ENCODE assay signal across 8 mouse cellular contexts in the genomic region with DNA sequence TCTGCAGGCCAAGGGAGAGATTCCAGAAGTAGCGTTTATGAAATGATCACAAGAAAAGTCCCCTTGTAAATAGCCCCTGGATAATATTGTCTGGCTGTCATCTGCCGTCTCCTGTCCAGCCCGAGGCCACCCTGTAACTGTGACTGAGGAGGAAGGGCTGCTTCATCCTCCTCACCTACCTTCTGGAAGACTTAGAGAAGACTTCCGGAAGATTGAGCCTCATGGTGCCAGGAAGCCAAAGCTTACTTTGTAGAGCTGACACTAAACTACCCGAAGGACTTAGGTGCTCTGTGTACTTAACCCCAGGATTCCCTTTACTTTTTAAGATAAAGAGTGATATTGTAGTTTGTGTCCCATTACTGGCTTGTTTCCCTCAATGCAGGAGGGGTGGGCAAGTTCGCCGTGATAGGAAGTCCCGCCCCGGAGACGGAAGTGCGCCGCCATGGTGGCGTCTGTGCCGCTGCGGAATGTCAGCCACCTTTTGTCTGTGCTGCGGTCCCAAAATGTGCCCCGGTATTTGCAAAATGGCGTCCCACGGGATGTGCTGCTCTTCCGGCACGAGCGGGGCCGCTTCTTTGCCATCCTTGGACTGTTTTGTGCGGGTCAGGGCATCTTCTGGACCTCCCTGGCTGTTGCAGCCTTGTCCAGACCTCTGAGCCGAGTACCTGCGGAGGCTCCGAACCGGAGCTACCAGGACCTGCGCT. TPM values are rescaled to one million over a fixed set of nuclear protein-coding genes. Genes with fewer than 3 reads are reported as not detected.
DNase-seq lines count a peak whose midpoint lies in the region; ATAC-seq and TF ChIP-seq lines count a peak whose summit lies in the region.

A gene (plus strand): TSS at position 430 of the 704 bp plus-strand sequence.

- H3K27ac ChIP-seq in brown adipose tissue, adult 24 weeks (replicated peaks; ENCODE audit: low read depth, low read length): peak within 1 kb of the TSS; percentile 70
- peak within 1 kb of the TSS; percentile 98 for H3K27ac ChIP-seq in forebrain, embryonic 10.5 days
- peak within 1 kb of the TSS; percentile 91 for H3K27ac ChIP-seq in heart, embryonic 13.5 days (replicated peaks)
- H3K27ac ChIP-seq in kidney, postnatal 0 days: peak within 1 kb of the TSS; percentile 87
- peak within 1 kb of the TSS; percentile 69 for H3K27ac ChIP-seq in liver, adult 2 months (replicated peaks; ENCODE audit: insufficient read depth, low read depth, low read length)

- peaks cover 16% of the 10 kb centered on the region; the same call in 1 of the 2 replicates for H3K79me2 ChIP-seq in liver, adult 2 months (ENCODE audit: control insufficient read depth, insufficient read depth, low read length)

- no peak for ATAC-seq in heart, embryonic 13.5 days (ENCODE audit: extremely low read depth, insufficient number of reproducible peaks, low FRiP score, low TSS enrichment)
- peak; percentile 35 for ATAC-seq in kidney, postnatal 0 days (replicated peaks; ENCODE audit: low FRiP score, low read depth)

- peak; percentile 88 to 89 for DNase-seq in B cell, adult 2 months
- peak; percentile 83 for DNase-seq in forebrain, embryonic 10.5 days (ENCODE audit: extremely low spot score, low spot score)
- peak; percentile 90 for DNase-seq in kidney, postnatal 0 days (ENCODE audit: low spot score)
- peak; percentile 67 for DNase-seq in liver, adult 2 months (ENCODE audit: extremely low read depth, low read depth, low spot score)
- DNase-seq in monocyte, adult 2 months (ENCODE audit: low read depth in 1 of 2, low spot score in 2 of 2): peak; percentile 47 to 55
- peak; percentile 60 to 76 for DNase-seq in spleen, postnatal 14 days (ENCODE audit: low spot score in 2 of 2)

- no peaks in the 10 kb centered on the region for H3K27me3 ChIP-seq in forebrain, embryonic 10.5 days (ENCODE audit: poor library complexity, severe bottlenecking)
- no peaks in the 10 kb centered on the region for H3K27me3 ChIP-seq in heart, embryonic 13.5 days (replicated peaks)
- no peaks in the 10 kb centered on the region for H3K27me3 ChIP-seq in kidney, postnatal 0 days (ENCODE audit: insufficient read depth, low read length)
- no peaks in the 10 kb centered on the region for H3K27me3 ChIP-seq in liver, adult 2 months (ENCODE audit: control insufficient read depth, insufficient read depth, low read length)

- WGBS in forebrain, embryonic 10.5 days: 23% methylated on average over 29 of the region's 29 CpGs
- 15% methylated on average over 29 of the region's 29 CpGs for WGBS in heart, embryonic 13.5 days
- 24% methylated on average over 29 of the region's 29 CpGs for WGBS in kidney, postnatal 0 days
- 16% methylated on average over 29 of the region's 29 CpGs for WGBS in liver, adult 2 months

- peak; percentile 75 for TF ChIP-seq POLR2A in liver, adult 2 months (IDR thresholded peaks at IDR 0.05; ENCODE audit: extremely low read depth, insufficient read depth, low read length)

- peaks cover 79% of the 10 kb centered on the region for H3K36me3 ChIP-seq in forebrain, embryonic 10.5 days (replicated peaks)
- H3K36me3 ChIP-seq in heart, embryonic 13.5 days: peaks cover 73% of the 10 kb centered on the region
- peaks cover 38% of the 10 kb centered on the region for H3K36me3 ChIP-seq in kidney, postnatal 0 days (ENCODE audit: insufficient read depth, low read length)
- peaks cover 36% of the 10 kb centered on the region for H3K36me3 ChIP-seq in liver, adult 2 months (ENCODE audit: control insufficient read depth, insufficient read depth, low read length)

- peak; percentile 12; the same call in 1 of the 2 replicates for TF ChIP-seq CTCF in kidney, postnatal 0 days (IDR thresholded peaks at IDR 0.05; ENCODE audit: low read depth)
- no peak for TF ChIP-seq CTCF in liver, adult 2 months (IDR thresholded peaks at IDR 0.05; ENCODE audit: low read depth, low read length)

- peaks cover 2% of the 10 kb centered on the region for H3K9me3 ChIP-seq in forebrain, embryonic 10.5 days
- no peaks in the 10 kb centered on the region for H3K9me3 ChIP-seq in heart, embryonic 13.5 days
- H3K9me3 ChIP-seq in kidney, postnatal 0 days (replicated peaks; ENCODE audit: low read length): no peaks in the 10 kb centered on the region

- peak within 1 kb of the TSS; percentile 87 for H3K4me2 ChIP-seq in heart, embryonic 13.5 days
- H3K4me2 ChIP-seq in kidney, postnatal 0 days (ENCODE audit: low read length): peak within 1 kb of the TSS; percentile 74

- H3K9ac ChIP-seq in heart, embryonic 13.5 days: peak within 1 kb of the TSS; percentile 96
- H3K9ac ChIP-seq in kidney, postnatal 0 days (ENCODE audit: low read depth, low read length): peak within 1 kb of the TSS; percentile 94
- H3K9ac ChIP-seq in liver, adult 2 months (ENCODE audit: low read depth, low read length): peak within 1 kb of the TSS; percentile 87

- peak within 1 kb of the TSS; percentile 87 for H3K4me3 ChIP-seq in brown adipose tissue, adult 24 weeks (ENCODE audit: insufficient read depth, low read depth, low read length)
- peak within 1 kb of the TSS; percentile 89 for H3K4me3 ChIP-seq in forebrain, embryonic 10.5 days
- H3K4me3 ChIP-seq in heart, embryonic 13.5 days: peak within 1 kb of the TSS; percentile 93
- H3K4me3 ChIP-seq in kidney, postnatal 0 days (replicated peaks; ENCODE audit: low read depth, low read length): peak within 1 kb of the TSS; percentile 71
- H3K4me3 ChIP-seq in liver, adult 2 months (ENCODE audit: insufficient read depth, low read depth, low read length): peak within 1 kb of the TSS; percentile 91

- H3K4me1 ChIP-seq in brown adipose tissue, adult 24 weeks (ENCODE audit: control insufficient read depth, insufficient read depth, insufficient read length, low read length): peaks cover 14% of the 10 kb centered on the region
- H3K4me1 ChIP-seq in forebrain, embryonic 10.5 days: peaks cover 50% of the 10 kb centered on the region
- H3K4me1 ChIP-seq in heart, embryonic 13.5 days: peaks cover 37% of the 10 kb centered on the region
- peaks cover 14% of the 10 kb centered on the region; the same call in 1 of the 2 replicates for H3K4me1 ChIP-seq in kidney, postnatal 0 days (replicated peaks; ENCODE audit: insufficient read depth, low read length)
- H3K4me1 ChIP-seq in liver, adult 2 months (ENCODE audit: control insufficient read depth, insufficient read depth, low read length): peaks cover 20% of the 10 kb centered on the region

RNA-seq across cellular contexts. Expression of the gene that starts here (rescaled TPM):
- polyA plus RNA-seq in brown adipose tissue, adult 24 weeks (2012; ENCODE audit: insufficient read depth, insufficient read length, missing spikeins): 140 and 154 TPM in 2 replicates
- 170 TPM in 2 replicates for polyA plus RNA-seq in forebrain, embryonic 10.5 days (2016; fragmentation: Nextera tagmentation; extraction: Ambion mirVana)
- polyA plus RNA-seq in heart, embryonic 13.5 days (2015; fragmentation: Nextera tagmentation; extraction: Ambion mirVana): 154 and 167 TPM in 2 replicates
- polyA plus RNA-seq in kidney, postnatal 0 days (2015; fragmentation: Nextera tagmentation; extraction: Ambion mirVana): 248 and 286 TPM in 2 replicates
- total RNA-seq in liver, adult 2 months (2014; rRNA removed): 50.3 and 66.9 TPM in 2 replicates
- polyA plus RNA-seq in liver, adult 2 months (2012; rRNA removed): 93.1 and 122 TPM in 2 replicates
